Mouse (Mus musculus) midbrain, embryonic 10.5 days (tissue): ENCODE results near the gene Nxpe5. TPM values are rescaled to one million over a fixed set of nuclear protein-coding genes. Genes with fewer than 3 reads are reported as not detected.
A peak's percentile ranks its signal among the peaks of the same experiment; 100 is the strongest.
"Not testable (repeated sequence)": the region's sequence is repeated elsewhere in the genome, so short reads cannot be mapped to it uniquely, and the experiment has no call there.

ENCODE experiments used
- DNase-seq: peaks from one replicate; pipeline ENCODE4 v3.0.0-alpha.2; 2017; ENCODE audit warnings: low spot score
- H3K27ac ChIP-seq: fragments of 300-500 bp; sonication (generic); replicated peaks from 2 replicates; pipeline ENCODE4 v1.5.1; 2016; ENCODE audit warnings: mild to moderate bottlenecking
- H3K27me3 ChIP-seq: fragments of 300-500 bp; sonication (generic); 2 replicates; pipeline ENCODE4 v1.6.1; 2016; ENCODE audit warnings: low read depth, mild to moderate bottlenecking; ENCODE audit not compliant: poor library complexity, severe bottlenecking
- H3K36me3 ChIP-seq: fragments of 300-500 bp; sonication (generic); 2 replicates; pipeline ENCODE4 v1.6.1; 2016; ENCODE audit warnings: mild to moderate bottlenecking, moderate library complexity
- H3K4me1 ChIP-seq: fragments of 300-500 bp; sonication (generic); 2 replicates; pipeline ENCODE4 v1.6.1; 2016
- H3K4me3 ChIP-seq: fragments of 300-500 bp; sonication (generic); 2 replicates; pipeline ENCODE4 v1.5.1; 2016; ENCODE audit warnings: mild to moderate bottlenecking, moderate library complexity
- H3K9me3 ChIP-seq: fragments of 300-500 bp; sonication (generic); replicated peaks from 2 replicates; pipeline ENCODE4 v1.6.1; 2016; ENCODE audit warnings: mild to moderate bottlenecking
- WGBS: fragments of 180-500 bp; shearing (Covaris S2); methylation state at CpG from one replicate; pipeline ENCODE4 v1.1.7; 2016; 5-methylcytosine and 5-hydroxymethylcytosine counted together
- polyA plus RNA-seq: library from polyadenylated mRNA; unstranded; fragments of >200 nt; fragmentation: Nextera tagmentation; extraction: Ambion mirVana; gene quantifications from 2 replicates; pipeline ENCODE4 v1.2.1, GENCODE M21; 2016

Nxpe5 gene
- not detected in 2 replicates for polyA plus RNA-seq

DNA sequence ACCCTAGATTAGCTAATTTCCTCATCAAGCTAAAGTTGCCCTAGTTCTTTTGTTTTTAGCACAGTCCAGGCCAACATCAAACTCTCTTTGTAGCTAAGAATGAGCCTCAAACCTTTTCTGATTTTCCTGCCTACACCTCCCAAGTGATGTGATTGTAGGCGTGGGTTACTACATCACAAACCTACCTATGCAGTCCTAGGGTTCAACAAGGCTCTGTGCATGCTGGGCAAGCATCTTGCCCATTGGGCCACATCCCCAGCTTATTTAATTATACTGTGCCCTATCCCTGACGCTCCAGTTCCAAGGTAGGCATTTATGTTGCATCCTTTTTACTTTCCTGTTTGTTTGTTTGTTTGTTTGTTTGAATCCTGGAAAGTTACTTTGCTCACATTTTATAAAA, at the start of gene Nxpe5:
Nxpe5 (plus strand) TSS at position 199 of the 400 bp plus-strand sequence.
- Histone ChIP-seq H3K27me3 (no peaks in the 10 kb centered on the region), H3K27ac (no peak within 1 kb of the TSS), H3K4me1 (no peaks in the 10 kb centered on the region), H3K9me3 (no peaks in the 10 kb centered on the region), H3K36me3 (no peaks in the 10 kb centered on the region), H3K4me3 (no peak within 1 kb of the TSS)
- WGBS, result 56% methylated on average over 2 of the region's 2 CpGs
- no peak for DNase-seq

DNA sequence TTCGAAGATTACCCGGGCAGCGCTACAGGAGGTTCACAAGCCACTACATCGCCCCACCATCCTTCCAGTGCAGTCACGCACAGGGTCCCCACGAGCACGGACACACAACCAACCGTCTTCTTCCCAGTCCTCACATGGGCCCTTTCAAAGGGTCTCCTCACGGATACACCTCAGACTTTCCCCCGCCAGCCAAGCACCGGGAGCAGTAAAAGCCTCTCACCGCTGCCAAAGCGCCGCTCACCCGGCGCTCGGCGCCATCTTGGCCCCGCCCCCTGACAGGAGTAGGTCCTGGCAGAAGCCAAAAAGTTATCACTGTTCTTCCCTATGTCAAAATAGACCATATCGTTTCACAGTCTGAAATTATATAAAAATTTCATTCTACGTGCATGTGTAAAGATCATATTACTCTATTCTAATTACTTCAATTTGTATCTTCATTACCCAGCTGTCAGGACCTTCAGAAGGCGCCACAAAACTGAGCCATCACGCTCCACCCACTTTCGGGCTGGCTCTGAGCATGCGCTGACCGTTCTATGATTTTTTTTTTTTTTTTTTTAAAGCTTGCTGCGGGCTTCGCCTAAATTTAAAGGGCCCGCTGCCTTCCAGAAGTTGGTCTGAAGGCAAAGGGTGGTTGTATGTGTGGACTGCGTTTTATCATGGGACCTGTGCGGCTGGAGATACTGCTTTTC, 38.6 kb upstream of the Nxpe5 start, which contains the start of the genes Taf6 and Cnpy4:
Taf6 (minus strand) TSS at position 502 of the 689 bp plus-strand sequence.
Cnpy4 (plus strand) TSS at position 536 of the 689 bp plus-strand sequence.
- DNase-seq, result peak; percentile 83
- H3K4me1 ChIP-seq, result peaks cover 22% of the 10 kb centered on the region
- H3K27me3 ChIP-seq, result no peaks in the 10 kb centered on the region
- H3K27ac ChIP-seq, result peak within 1 kb of the TSS; percentile 93
- H3K36me3 ChIP-seq, result peaks cover 58% of the 10 kb centered on the region
- peak within 1 kb of the TSS; percentile 85 for H3K4me3 ChIP-seq
- under 1% methylated on average over 31 of the region's 31 CpGs for WGBS
- no peaks in the 10 kb centered on the region for H3K9me3 ChIP-seq

DNA sequence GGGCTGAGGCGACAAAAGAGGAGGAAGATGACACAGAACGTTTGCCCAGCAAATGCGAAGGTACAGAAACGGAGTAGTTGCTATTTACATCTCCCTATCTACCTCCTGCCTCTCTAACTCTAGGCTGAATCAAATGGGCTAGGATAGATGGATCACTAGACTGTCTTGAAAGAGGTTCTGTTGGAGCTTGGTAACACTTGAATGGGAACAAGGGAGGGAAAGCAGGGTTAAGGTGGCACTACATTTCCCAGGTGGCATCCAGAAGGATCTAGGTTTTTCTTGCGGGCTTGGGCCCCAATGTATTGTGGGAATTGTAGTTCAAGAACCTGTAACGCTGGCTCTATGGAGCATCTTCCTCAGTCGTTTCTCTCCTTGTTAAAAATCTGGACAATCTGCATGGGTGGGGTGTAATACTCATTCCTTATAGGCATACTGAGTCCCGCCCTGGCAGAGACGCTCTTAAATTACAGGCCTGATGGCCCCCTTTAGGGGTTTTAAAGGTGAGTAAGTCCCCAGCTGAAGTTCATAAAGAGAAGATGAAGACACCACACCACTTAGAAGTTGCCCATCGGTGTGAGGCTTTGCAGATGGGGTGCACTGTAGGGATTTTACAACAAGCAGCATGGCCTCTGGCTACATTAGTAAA, 37.9 kb upstream of the Nxpe5 start:
- peaks cover 22% of the 10 kb centered on the region for H3K4me1 ChIP-seq
- H3K27ac ChIP-seq, result peak overlapping the region; percentile 93
- no peaks in the 10 kb centered on the region for H3K9me3 ChIP-seq
- peaks cover 58% of the 10 kb centered on the region for H3K36me3 ChIP-seq
- H3K4me3 ChIP-seq, result peak overlapping the region; percentile 85
- H3K27me3 ChIP-seq, result no peaks in the 10 kb centered on the region
- WGBS, result 2% methylated on average over 10 of the region's 10 CpGs
- DNase-seq, result peak; percentile 66

DNA sequence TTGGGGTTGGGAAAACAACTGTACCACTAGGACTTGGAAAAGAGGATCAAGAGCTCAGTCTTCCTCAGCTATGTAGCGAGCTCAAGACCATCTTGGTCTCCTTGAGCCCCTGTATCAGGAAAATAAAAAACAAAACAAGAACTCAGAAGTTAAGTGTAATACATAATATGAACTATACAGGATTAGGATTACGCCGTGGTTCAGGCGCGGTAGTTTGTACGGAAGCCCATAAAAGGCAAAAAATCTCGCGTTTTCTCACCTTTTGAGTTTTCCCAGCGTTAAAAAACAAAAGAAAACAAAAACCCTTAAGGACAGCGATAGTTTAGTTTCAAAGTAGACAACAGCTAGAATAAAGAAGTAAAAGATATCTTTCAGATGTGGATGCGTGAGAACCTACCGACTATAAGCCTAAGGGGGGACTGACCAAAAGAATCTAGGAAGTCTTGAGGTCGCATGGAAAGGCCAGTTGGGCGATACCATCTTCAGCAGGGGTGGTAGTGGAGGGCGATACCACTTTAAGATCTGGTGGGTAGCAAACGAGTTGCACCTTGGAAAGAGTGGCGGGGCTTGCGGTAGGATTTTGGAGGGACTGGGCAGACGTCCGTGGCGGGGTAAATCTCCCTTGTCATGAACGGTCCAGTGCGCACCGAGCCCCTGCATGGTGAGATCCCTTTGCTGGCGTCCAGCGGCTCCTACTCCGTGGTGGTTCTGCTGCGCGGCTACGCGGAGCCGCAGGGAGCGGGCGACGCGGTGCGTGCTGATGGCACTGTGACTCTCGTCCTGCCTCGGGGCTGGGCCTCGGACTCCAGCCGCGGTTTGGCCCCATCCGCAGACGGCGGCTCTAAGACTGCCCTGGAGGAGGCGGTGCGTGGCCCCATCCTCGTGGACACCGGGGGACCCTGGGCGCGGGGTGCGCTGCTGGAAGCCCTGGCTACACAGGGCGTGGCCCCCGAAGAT, 31.6 kb upstream of the Nxpe5 start, which contains the start of gene Mblac1:
Mblac1 (plus strand) TSS at position 544 of the 957 bp plus-strand sequence.
- 10% methylated on average over 54 of the region's 54 CpGs for WGBS
- Histone ChIP-seq H3K36me3 (peaks cover 45% of the 10 kb centered on the region), H3K27ac (peak within 1 kb of the TSS; percentile 93), H3K27me3 (no peaks in the 10 kb centered on the region), H3K9me3 (no peaks in the 10 kb centered on the region), H3K4me1 (peaks cover 18% of the 10 kb centered on the region), H3K4me3 (peak within 1 kb of the TSS; percentile 70)
- DNase-seq, result peak; percentile 82

DNA sequence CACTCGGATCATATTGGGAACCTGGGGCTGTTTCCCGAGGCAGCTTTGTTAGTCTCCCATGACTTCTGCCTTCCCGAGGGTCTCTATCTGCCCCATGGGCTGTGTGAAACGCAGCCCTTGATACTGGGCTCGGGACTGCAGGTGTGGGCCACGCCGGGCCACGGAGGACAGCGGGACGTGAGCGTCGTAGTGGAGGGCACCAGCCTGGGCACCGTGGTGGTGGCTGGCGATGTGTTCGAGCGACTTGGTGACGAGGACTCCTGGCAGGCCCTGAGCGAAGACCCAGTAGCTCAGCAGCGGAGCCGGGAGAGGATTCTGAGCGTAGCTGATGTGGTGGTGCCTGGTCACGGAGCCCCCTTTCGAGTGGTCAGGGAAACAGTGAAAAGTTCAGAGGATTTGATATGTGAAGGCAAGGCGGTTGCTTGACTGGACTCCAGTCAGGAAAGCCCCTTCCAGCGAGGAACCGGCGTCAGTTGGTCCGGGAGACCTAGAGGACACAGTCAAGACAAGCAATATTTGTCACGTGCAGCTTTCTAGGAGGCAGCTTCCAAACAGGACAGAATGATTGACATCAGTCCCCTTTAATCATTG, 30.8 kb upstream of the Nxpe5 start:
- peak overlapping the region; percentile 70 for H3K4me3 ChIP-seq
- no peaks in the 10 kb centered on the region for H3K27me3 ChIP-seq
- H3K4me1 ChIP-seq, result peaks cover 18% of the 10 kb centered on the region
- H3K27ac ChIP-seq, result peak overlapping the region; percentile 93
- 5% methylated on average over 29 of the region's 29 CpGs for WGBS
- no peaks in the 10 kb centered on the region for H3K9me3 ChIP-seq
- H3K36me3 ChIP-seq, result peaks cover 37% of the 10 kb centered on the region
- DNase-seq, result peak; percentile 56

DNA sequence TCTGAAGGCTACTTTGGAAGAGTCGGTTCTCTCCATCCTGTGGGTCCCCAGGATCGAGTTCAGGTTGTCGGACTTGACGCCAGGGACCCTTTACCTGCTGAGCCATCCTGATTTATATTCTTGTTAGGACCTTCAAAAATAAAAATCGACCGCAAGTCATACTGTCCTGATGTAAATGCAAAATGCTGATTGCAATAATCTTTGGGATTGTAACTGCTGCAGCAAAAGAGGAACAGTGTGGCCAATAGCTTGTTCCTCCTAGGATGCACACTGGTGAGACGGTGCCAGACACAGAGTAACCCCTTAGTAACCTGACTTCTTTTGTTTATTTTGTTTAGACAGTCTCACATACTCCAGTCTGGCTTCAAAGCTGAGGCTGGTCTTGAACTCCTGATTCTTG, 30.2 kb upstream of the Nxpe5 start:
- H3K4me3 ChIP-seq, result peak overlapping the region; percentile 70
- no peak for DNase-seq
- H3K36me3 ChIP-seq, result peaks cover 31% of the 10 kb centered on the region
- no peaks in the 10 kb centered on the region for H3K9me3 ChIP-seq
- peaks cover 18% of the 10 kb centered on the region for H3K4me1 ChIP-seq
- no peaks in the 10 kb centered on the region for H3K27me3 ChIP-seq
- 89% methylated on average over 7 of the region's 7 CpGs for WGBS
- peak overlapping the region; percentile 93 for H3K27ac ChIP-seq

DNA sequence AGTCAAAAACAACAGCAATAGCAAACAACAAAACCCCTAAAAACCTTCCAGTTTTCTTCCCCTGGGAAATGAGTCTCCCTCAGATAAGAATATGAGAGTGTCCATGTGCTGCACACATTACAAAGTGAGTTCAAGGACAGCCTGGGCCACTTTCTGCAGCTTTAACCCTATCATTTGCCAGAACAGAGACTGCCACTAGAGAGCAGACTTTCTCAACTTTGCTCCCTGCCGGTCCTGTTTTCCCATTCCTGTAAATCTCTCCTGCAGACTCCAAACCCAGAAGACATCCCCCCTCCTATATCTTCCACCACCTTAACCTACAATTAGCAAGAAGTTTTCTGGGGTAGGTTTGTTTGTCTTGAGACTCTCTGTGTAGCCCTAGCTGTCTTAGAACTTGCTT, 26.1 kb upstream of the Nxpe5 start:
- no peaks in the 10 kb centered on the region for H3K36me3 ChIP-seq
- WGBS, result 28% methylated on average over 1 of the region's 1 CpGs
- peak; percentile 21 for DNase-seq

DNA sequence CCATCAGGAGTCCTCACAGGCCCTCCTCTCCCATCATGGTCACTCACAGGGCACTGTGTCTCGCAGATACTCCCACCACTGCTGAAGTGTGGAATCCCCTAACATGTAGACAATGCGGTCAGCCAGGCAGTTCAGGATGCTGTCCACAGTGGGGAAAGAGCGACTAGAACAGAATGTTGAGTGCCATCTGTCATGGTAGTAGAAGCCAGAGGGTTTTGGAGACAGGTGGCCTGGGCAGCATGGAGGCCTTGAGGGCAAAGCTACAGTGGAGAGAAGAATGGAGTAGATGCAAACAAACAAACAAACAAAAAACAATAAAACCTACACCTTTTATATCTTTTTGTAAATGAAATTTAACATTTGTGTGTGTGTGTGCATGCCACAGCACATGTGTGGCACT, 23.6 kb upstream of the Nxpe5 start:
- Histone ChIP-seq H3K36me3 (no peaks in the 10 kb centered on the region), H3K4me1 (no peaks in the 10 kb centered on the region), H3K4me3 (no peak overlapping the region), H3K9me3 (peaks cover 19% of the 10 kb centered on the region), H3K27me3 (no peaks in the 10 kb centered on the region), H3K27ac (no peak overlapping the region)
- no peak for DNase-seq
- WGBS, result 83% methylated on average over 3 of the region's 3 CpGs

More for the DNA sequence above, 26.1 kb upstream of the Nxpe5 start:
- H3K4me3 ChIP-seq, result no peak overlapping the region
- no peaks in the 10 kb centered on the region for H3K27me3 ChIP-seq
- H3K9me3 ChIP-seq, result peaks cover 10% of the 10 kb centered on the region
- peaks cover 11% of the 10 kb centered on the region for H3K4me1 ChIP-seq
- H3K27ac ChIP-seq, result no peak overlapping the region

DNA sequence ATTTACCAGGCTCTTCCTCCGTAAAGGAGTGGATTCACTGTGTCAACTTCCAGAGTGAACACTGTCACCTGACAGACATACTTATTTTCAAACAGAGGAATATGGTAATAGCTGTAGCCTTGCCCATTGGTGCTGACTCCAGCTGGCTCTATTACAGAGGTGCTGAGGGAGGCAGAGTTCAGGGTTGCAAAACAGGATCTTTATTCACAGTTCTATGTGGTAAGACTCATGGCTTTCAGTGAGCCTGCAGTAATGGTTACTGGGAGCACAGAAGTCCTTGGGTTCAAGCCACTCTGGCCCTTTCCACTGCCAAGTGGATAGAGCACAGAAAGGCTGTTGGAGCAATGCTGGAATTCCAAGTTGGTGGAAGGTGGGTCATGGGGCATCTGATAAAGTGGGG, 18.4 kb upstream of the Nxpe5 start:
- no peaks in the 10 kb centered on the region for H3K4me1 ChIP-seq
- H3K27ac ChIP-seq, result no peak overlapping the region
- peaks cover 28% of the 10 kb centered on the region for H3K9me3 ChIP-seq
- WGBS, result 83% methylated on average over 1 of the region's 1 CpGs
- no peak overlapping the region for H3K4me3 ChIP-seq
- no peaks in the 10 kb centered on the region for H3K36me3 ChIP-seq
- no peak for DNase-seq
- no peaks in the 10 kb centered on the region for H3K27me3 ChIP-seq

DNA sequence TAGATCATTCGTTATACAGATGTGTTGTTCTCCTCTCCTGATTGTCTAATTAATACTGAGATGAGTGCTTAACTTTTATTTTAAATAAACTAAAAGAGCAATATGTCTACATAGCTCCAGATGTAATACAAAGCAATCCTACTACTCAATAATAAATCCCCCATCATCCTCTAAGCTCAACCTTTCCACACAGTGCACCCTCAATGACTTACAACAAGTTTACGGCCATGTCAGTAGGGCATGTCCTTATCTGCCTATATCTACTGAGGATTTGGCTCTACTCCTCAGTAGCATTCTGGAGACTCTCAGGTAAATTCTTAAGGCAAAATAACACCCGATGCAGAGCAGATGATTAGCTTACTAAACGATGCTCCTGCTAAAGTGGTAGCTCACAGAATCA, 17.8 kb upstream of the Nxpe5 start:
- Histone ChIP-seq H3K9me3 (peaks cover 29% of the 10 kb centered on the region), H3K27ac (no peak overlapping the region), H3K36me3 (no peaks in the 10 kb centered on the region), H3K4me3 (no peak overlapping the region), H3K27me3 (no peaks in the 10 kb centered on the region), H3K4me1 (no peaks in the 10 kb centered on the region)
- DNase-seq, result no peak
- WGBS, result 87% methylated on average over 4 of the region's 4 CpGs

DNA sequence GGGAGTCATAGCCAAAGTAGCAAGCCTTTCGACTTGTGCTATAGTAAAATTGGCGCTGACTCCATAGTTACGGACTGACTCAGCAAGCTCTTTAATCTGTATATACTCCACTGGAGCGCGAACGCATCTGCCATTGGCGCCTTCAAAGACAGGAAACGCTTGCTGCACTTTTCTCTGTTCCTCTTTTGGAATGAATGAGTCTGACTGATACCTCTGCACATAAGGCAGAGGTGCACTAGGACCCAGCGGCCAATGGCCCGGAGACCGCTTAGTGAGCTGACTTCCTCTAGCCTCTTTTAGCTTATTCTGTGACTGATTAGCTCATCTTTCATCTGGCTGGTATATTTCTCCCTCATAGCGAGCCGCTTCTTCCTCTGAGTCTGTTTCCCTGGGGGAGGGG, 9.1 kb upstream of the Nxpe5 start:
- H3K27ac ChIP-seq, DNase-seq, H3K4me3 ChIP-seq, H3K36me3 ChIP-seq, H3K4me1 ChIP-seq, H3K27me3 ChIP-seq: not testable (repeated sequence)
- H3K9me3 ChIP-seq, result peaks cover 48% of the 10 kb centered on the region
- WGBS, result 97% methylated on average over 13 of the region's 13 CpGs

DNA sequence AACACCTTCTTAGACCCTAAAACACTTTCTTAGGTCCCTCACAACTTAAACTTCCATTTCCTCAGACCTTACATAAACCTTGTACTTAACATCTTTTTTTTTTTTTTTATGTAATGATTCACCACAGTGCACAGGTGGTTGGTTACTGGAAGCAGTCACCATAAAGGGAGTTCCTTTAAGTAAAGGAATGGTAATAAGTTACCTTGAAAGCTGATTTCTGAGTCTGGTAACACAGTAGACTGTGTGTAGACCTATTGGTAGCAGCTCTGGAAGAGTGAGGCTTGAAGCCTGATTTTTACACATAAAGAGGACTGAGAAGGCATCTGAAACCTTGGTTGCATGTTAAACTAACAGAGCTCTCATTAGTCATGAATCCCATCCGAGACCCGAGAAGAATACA, 5.8 kb upstream of the Nxpe5 start:
- Histone ChIP-seq H3K36me3 (no peaks in the 10 kb centered on the region), H3K4me1 (no peaks in the 10 kb centered on the region), H3K9me3 (peaks cover 30% of the 10 kb centered on the region), H3K4me3 (no peak overlapping the region), H3K27me3 (no peaks in the 10 kb centered on the region), H3K27ac (no peak overlapping the region)
- no peak for DNase-seq
- 73% methylated on average over 2 of the region's 2 CpGs for WGBS
